Comparison of ENCODE assay signal across 9 mouse cellular contexts in genomic region chr1:164899506-164899905, GRCm38 (mm10). TPM values are rescaled to one million over a fixed set of nuclear protein-coding genes. Genes with fewer than 3 reads are reported as not detected.
DNase-seq lines count a peak whose midpoint lies in the region; ATAC-seq lines count a peak whose summit lies in the region.
"Had no signal": no experiment of that assay in that cellular context is flagged by ENCODE, and none has a peak within 500 bp of the region (broad histone marks: within the 10 kb centered on the region; RNA-seq: fewer than 3 reads in every experiment).

No protein-coding gene starts in this region.

- H3K27me3 ChIP-seq in lung, embryonic 16.5 days (ENCODE audit: control insufficient read depth, insufficient read depth, low read depth, low read length): no peaks in the 10 kb centered on the region

- H3K9me3 ChIP-seq in lung, embryonic 16.5 days (ENCODE audit: control insufficient read depth, low read length): no peaks in the 10 kb centered on the region

- WGBS in lung, embryonic 16.5 days: 34% methylated on average over 7 of the region's 7 CpGs

- no peaks in the 10 kb centered on the region for H3K36me3 ChIP-seq in lung, embryonic 16.5 days (ENCODE audit: control insufficient read depth, insufficient read depth, low read length)

- ATAC-seq in lung, embryonic 16.5 days (ENCODE audit: low read depth): no peak

- peak overlapping the region; percentile 92 for H3K4me2 ChIP-seq in lung, embryonic 16.5 days (ENCODE audit: low read depth, low read length)

- peak overlapping the region; percentile 56 for H3K4me3 ChIP-seq in lung, embryonic 16.5 days (ENCODE audit: low read length)

- peaks cover 6% of the 10 kb centered on the region for H3K4me1 ChIP-seq in lung, embryonic 16.5 days (replicated peaks; ENCODE audit: control insufficient read depth, insufficient read depth, low read length)

- H3K27ac ChIP-seq in lung, embryonic 16.5 days (ENCODE audit: low read length): no peak overlapping the region
- H3K27ac ChIP-seq: macrophage had no signal

- no peak overlapping the region for H3K9ac ChIP-seq in lung, embryonic 16.5 days (ENCODE audit: low read length)

- DNase-seq in ovary, adult 18-20 months (ENCODE audit: low spot score): peak; percentile 16
- no peak for DNase-seq in ovary, postnatal 36 days (ENCODE audit: low spot score)
- peak; percentile 32 to 52 for DNase-seq in heart, adult 9 months (ENCODE audit: low spot score in 2 of 2)
- peak; percentile 87 to 94 for DNase-seq in kidney, adult 8-10 months
- DNase-seq in right cerebral cortex, postnatal 25 days: no peak
- DNase-seq in spleen, adult 12 weeks (ENCODE audit: low spot score): no peak
- no peak for DNase-seq in right cerebral cortex, postnatal 4 days

RNA-seq across cellular contexts. Expression of gene Xcl1, which starts 35.8 kb away (rescaled TPM):
- polyA plus RNA-seq in lung, embryonic 16.5 days (2015; fragmentation: Nextera tagmentation; extraction: Ambion mirVana): 0.33 and 1.1 TPM in 2 replicates
- polyA plus RNA-seq: macrophage had no signal

Comparison
In these comparisons a context has a peak if more than half of its experiments do, and no peak if none do; other contexts are left out.
1. DNase-seq: peak in ovary, adult 18-20 months (single experiment), heart, adult 9 months (2 of 2) and kidney, adult 8-10 months (2 of 2); none in ovary, postnatal 36 days (single experiment), right cerebral cortex, postnatal 25 days (single experiment), spleen, adult 12 weeks (single experiment) and right cerebral cortex, postnatal 4 days (single experiment).